Mouse (Mus musculus): ENCODE results near the gene Mgat5. TPM values are rescaled to one million over a fixed set of nuclear protein-coding genes. Genes with fewer than 3 reads are reported as not detected.
A peak's percentile ranks its signal among the peaks of the same experiment; 100 is the strongest.

Mgat5 gene
- polyA plus RNA-seq, 2 experiments, result 6.6 to 8.4 TPM

- H3K9me3 ChIP-seq (ENCODE audit: control insufficient read depth, low read length), result no peaks in the 10 kb centered on the region
- H3K27ac ChIP-seq (replicated peaks; ENCODE audit: low read depth, low read length), result no peak overlapping the region
- no peaks in the 10 kb centered on the region for H3K4me1 ChIP-seq (ENCODE audit: control insufficient read depth, insufficient read depth, low read length)
- TF ChIP-seq POLR2A (IDR thresholded peaks at IDR 0.05; ENCODE audit: borderline replicate concordance, extremely low read depth, insufficient read depth, insufficient read length), result no peak
- ATAC-seq (ENCODE audit: low FRiP score, low read depth) (peak; percentile 49; the same call in 1 of the 2 replicates), DNase-seq (ENCODE audit: low spot score) (peak; percentile 76)
- H3K9ac ChIP-seq (ENCODE audit: low read depth, low read length, severe bottlenecking), result no peak overlapping the region
- WGBS, result 5% methylated on average over 8 of the region's 8 CpGs
- H3K4me2 ChIP-seq (replicated peaks; ENCODE audit: low read depth, low read length, severe bottlenecking), result no peak overlapping the region
- H3K36me3 ChIP-seq (ENCODE audit: control insufficient read depth, insufficient read depth, low read length), result no peaks in the 10 kb centered on the region
- no peaks in the 10 kb centered on the region for H3K27me3 ChIP-seq (ENCODE audit: control insufficient read depth, insufficient read depth, low read length)
- H3K4me3 ChIP-seq (replicated peaks; ENCODE audit: low read length), result no peak overlapping the region
These were observed 295.4 kb downstream of the Mgat5 start for GRCm38 (mm10) chr1:127500219-127500618.

- DNase-seq (ENCODE audit: low spot score), result no peak
- WGBS, result 84% methylated on average over 17 of the region's 17 CpGs
- Histone ChIP-seq H3K9me3 (ENCODE audit: control insufficient read depth, low read length) (no peaks in the 10 kb centered on the region), H3K27me3 (ENCODE audit: control insufficient read depth, insufficient read depth, low read length) (no peaks in the 10 kb centered on the region), H3K4me2 (replicated peaks; ENCODE audit: low read depth, low read length, severe bottlenecking) (no peak overlapping the region), H3K27ac (replicated peaks; ENCODE audit: low read depth, low read length) (no peak overlapping the region), H3K36me3 (ENCODE audit: control insufficient read depth, insufficient read depth, low read length) (no peaks in the 10 kb centered on the region), H3K4me3 (replicated peaks; ENCODE audit: low read length) (no peak overlapping the region), H3K9ac (ENCODE audit: low read depth, low read length, severe bottlenecking) (no peak overlapping the region), H3K4me1 (ENCODE audit: control insufficient read depth, insufficient read depth, low read length) (no peaks in the 10 kb centered on the region)
- TF ChIP-seq POLR2A (IDR thresholded peaks at IDR 0.05; ENCODE audit: borderline replicate concordance, extremely low read depth, insufficient read depth, insufficient read length), result no peak
- ATAC-seq (ENCODE audit: low FRiP score, low read depth), result no peak
These were observed 295.9 kb downstream of the Mgat5 start for GRCm38 (mm10) chr1:127500701-127501100.

- no peak for TF ChIP-seq POLR2A (IDR thresholded peaks at IDR 0.05; ENCODE audit: borderline replicate concordance, extremely low read depth, insufficient read depth, insufficient read length)
- ATAC-seq (ENCODE audit: low FRiP score, low read depth) (no peak), DNase-seq (ENCODE audit: low spot score) (no peak)
- Histone ChIP-seq H3K4me3 (replicated peaks; ENCODE audit: low read length) (no peak overlapping the region), H3K36me3 (ENCODE audit: control insufficient read depth, insufficient read depth, low read length) (no peaks in the 10 kb centered on the region), H3K4me1 (ENCODE audit: control insufficient read depth, insufficient read depth, low read length) (no peaks in the 10 kb centered on the region), H3K4me2 (replicated peaks; ENCODE audit: low read depth, low read length, severe bottlenecking) (no peak overlapping the region), H3K9ac (ENCODE audit: low read depth, low read length, severe bottlenecking) (no peak overlapping the region), H3K27ac (replicated peaks; ENCODE audit: low read depth, low read length) (no peak overlapping the region), H3K27me3 (ENCODE audit: control insufficient read depth, insufficient read depth, low read length) (no peaks in the 10 kb centered on the region), H3K9me3 (ENCODE audit: control insufficient read depth, low read length) (no peaks in the 10 kb centered on the region)
- WGBS, result 73% methylated on average over 10 of the region's 10 CpGs
These were observed 302.3 kb downstream of the Mgat5 start for GRCm38 (mm10) chr1:127507042-127507650.

GRCm38 (mm10) chr1:127508067-127508739 is 303.4 kb downstream of the Mgat5 start:
- H3K36me3 ChIP-seq (ENCODE audit: control insufficient read depth, insufficient read depth, low read length), result no peaks in the 10 kb centered on the region
- H3K9me3 ChIP-seq (ENCODE audit: control insufficient read depth, low read length), result no peaks in the 10 kb centered on the region
- no peak for DNase-seq (ENCODE audit: low spot score)
- no peak overlapping the region for H3K4me2 ChIP-seq (replicated peaks; ENCODE audit: low read depth, low read length, severe bottlenecking)
- no peaks in the 10 kb centered on the region for H3K27me3 ChIP-seq (ENCODE audit: control insufficient read depth, insufficient read depth, low read length)
- 58% methylated on average over 16 of the region's 16 CpGs for WGBS
- no peak overlapping the region for H3K9ac ChIP-seq (ENCODE audit: low read depth, low read length, severe bottlenecking)
- no peaks in the 10 kb centered on the region for H3K4me1 ChIP-seq (ENCODE audit: control insufficient read depth, insufficient read depth, low read length)
- no peak overlapping the region for H3K4me3 ChIP-seq (replicated peaks; ENCODE audit: low read length)
- no peak for ATAC-seq (ENCODE audit: low FRiP score, low read depth)
- TF ChIP-seq POLR2A (IDR thresholded peaks at IDR 0.05; ENCODE audit: borderline replicate concordance, extremely low read depth, insufficient read depth, insufficient read length), result no peak
- H3K27ac ChIP-seq (replicated peaks; ENCODE audit: low read depth, low read length), result no peak overlapping the region

GRCm38 (mm10) chr1:127508921-127509320 is 304.1 kb downstream of the Mgat5 start:
- TF ChIP-seq POLR2A (IDR thresholded peaks at IDR 0.05; ENCODE audit: borderline replicate concordance, extremely low read depth, insufficient read depth, insufficient read length), result no peak
- ATAC-seq (ENCODE audit: low FRiP score, low read depth) (no peak), DNase-seq (ENCODE audit: low spot score) (no peak)
- Histone ChIP-seq H3K4me2 (replicated peaks; ENCODE audit: low read depth, low read length, severe bottlenecking) (no peak overlapping the region), H3K27ac (replicated peaks; ENCODE audit: low read depth, low read length) (no peak overlapping the region), H3K9ac (ENCODE audit: low read depth, low read length, severe bottlenecking) (no peak overlapping the region), H3K4me3 (replicated peaks; ENCODE audit: low read length) (no peak overlapping the region), H3K36me3 (ENCODE audit: control insufficient read depth, insufficient read depth, low read length) (no peaks in the 10 kb centered on the region), H3K4me1 (ENCODE audit: control insufficient read depth, insufficient read depth, low read length) (no peaks in the 10 kb centered on the region), H3K9me3 (ENCODE audit: control insufficient read depth, low read length) (no peaks in the 10 kb centered on the region), H3K27me3 (ENCODE audit: control insufficient read depth, insufficient read depth, low read length) (no peaks in the 10 kb centered on the region)
- WGBS, result 72% methylated on average over 8 of the region's 8 CpGs
